Mouse (Mus musculus) embryo, embryonic 11.5 days (tissue): ENCODE results near the gene Sec1.

Experiments used
- DNase-seq: peaks from one replicate; pipeline ENCODE4 v3.0.0-alpha.2; 2012; ENCODE audit warnings: low read depth, low spot score

Gene Sec1

GRCm38 (mm10) chr7:45717918-45718297, 23.7 kb upstream of the Sec1 start, which contains the start of gene Sphk2:
Gene Sphk2, minus strand, starts transcription at chr7:45718002.
- DNase-seq = peak; percentile 99

GRCm38 (mm10) chr7:45716952-45717917, 23.0 kb upstream of the Sec1 start:
- no peak for DNase-seq

- DNase-seq = no peak
These were observed 22.3 kb upstream of the Sec1 start for GRCm38 (mm10) chr7:45716460-45716857.

- no peak for DNase-seq
These were observed 21.7 kb upstream of the Sec1 start for GRCm38 (mm10) chr7:45715741-45716459.

GRCm38 (mm10) chr7:45715090-45715708, 21.0 kb upstream of the Sec1 start, which contains the start of gene Rpl18:
Gene Rpl18, plus strand, starts transcription at chr7:45715457.
- peak; percentile 92 for DNase-seq

GRCm38 (mm10) chr7:45714630-45715089, 20.5 kb upstream of the Sec1 start:
- DNase-seq = no peak

- DNase-seq = no peak
These were observed 19.8 kb upstream of the Sec1 start for GRCm38 (mm10) chr7:45713881-45714520.

DNA sequence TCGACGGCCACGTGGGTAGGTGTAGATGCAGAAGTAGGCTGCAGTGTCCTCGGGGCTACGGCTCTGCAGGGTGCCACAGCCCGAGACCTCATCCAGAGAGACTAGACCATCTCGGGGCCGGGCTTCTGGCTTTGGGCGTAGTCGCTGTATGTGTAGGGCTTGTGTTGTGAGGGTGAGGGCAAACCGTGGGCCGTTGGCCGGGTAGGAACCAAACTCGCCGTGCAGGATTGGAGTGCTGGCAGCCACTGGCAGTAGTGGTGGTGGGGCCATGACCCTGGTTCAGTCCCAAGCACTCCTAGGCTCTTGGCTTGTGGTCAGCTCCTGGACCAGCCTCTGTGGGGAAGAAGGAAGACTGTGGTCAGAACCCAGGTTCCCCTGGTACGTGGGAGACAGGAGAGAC, 19.2 kb upstream of the Sec1 start:
- DNase-seq = no peak

- DNase-seq = no peak
These were observed 18.0 kb upstream of the Sec1 start for GRCm38 (mm10) chr7:45712022-45712757.

DNA sequence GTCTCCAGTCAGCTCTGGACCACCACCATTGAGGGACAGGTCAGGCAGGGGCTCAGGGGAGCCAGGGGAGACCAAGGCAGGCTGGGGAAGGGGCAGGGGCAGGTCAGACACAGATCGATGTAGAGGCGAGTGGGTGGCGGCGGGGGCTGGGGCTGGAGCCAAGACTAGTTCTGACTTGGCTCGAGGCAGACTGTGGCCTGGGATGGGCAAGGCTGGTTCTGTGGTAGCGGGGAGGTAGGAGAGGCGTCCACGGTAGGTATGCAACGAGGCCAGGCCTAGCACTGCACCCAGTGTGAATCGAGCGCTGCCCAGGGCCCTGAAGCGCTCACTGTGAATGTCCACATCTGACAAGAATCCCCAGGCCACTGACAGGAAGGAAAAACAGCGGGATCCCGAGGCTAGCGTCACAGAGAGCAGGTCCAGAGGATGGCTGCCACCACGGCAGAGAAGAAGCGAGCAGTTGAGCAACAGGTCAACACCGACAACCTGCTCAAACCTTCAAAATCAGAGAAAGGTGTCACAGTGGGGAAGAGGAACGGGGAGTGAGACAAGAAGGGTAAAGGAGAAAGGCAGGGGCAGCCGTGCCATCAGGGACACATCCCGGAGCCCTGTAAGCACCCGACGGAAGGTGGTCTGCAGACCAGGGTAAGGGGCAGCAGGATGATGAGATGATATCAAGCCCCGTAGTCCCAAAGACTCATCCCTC, 17.3 kb upstream of the Sec1 start:
- DNase-seq = no peak

- no peak for DNase-seq
These were observed 16.4 kb upstream of the Sec1 start for GRCm38 (mm10) chr7:45710477-45711191.

DNA sequence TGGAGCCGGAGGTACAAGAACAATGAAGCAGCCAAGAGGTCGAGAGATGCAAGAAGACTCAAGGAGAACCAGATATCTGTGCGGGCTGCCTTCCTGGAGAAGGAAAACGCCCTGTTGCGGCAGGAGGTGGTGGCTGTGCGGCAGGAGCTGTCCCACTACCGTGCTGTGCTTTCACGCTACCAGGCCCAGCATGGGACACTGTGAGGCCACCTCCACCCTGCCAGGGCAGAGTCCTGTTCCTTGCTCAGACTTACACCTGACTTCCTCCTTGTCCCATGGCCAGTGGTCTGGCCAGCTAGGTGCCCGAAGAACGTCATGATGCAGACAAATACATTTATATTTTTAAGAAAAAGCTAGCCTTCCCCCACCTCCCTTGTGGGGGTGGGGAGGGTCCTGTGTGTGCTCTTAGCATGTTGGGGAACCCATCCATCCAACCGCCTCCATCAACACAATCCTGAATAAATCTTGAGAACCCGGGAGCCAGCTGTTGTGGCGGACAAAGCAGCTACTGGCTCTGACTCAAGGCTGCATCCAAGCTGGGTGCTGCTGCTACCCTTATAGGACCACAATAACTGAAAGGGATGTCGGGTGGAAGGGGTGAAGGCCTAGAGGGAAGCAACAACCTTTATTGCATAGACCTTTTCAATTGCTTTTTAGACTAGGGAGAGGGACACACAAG, 15.6 kb upstream of the Sec1 start:
- no peak for DNase-seq

DNA sequence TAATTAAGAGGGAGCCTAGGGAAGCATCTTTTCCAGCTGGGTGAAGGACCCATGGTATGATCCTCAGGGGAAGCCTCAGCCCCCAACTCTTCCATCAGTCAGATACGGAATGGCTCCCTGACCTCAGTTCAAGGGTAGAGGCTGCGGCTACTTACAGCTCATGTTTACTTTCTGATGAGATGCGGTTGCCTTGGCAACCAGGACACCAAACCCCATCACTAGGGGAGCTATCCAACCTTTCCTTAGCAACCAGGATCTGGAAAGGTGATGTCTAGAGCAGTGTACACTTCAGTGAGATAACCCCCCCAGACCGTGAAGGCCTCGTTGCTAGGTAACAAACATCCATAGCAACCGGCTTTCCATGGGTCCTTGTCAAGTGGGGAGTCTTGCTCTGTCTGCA, 14.8 kb upstream of the Sec1 start:
- DNase-seq = no peak

DNA sequence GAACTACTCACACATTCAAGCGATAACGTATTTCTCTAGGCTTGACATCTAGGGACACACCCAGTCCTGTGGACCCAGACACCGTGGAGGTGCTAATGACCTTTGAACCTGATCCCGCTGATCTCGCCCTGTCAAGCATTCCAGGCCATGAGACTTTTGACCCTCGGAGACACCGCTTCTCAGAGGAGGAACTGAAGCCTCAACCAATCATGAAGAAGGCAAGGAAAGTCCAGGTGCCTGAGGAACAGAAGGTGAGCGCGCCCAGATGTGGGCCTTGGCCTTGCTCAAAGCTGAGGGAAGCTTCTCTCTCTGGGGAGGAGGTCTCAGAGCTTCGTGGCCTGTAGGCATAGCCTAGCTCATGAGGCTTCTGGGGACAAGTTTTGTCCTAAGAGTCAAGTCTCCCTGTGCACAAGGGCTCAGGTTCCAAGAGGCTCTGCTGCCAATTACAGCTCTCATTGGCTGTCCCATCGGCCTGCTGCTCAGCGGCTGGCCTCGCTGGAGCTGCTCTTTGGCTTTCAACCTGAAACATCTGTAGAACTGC, 14.1 kb upstream of the Sec1 start:
- DNase-seq = no peak

- DNase-seq = peak; percentile 89
These were observed 13.3 kb upstream of the Sec1 start for GRCm38 (mm10) chr7:45707375-45707967.

- DNase-seq = no peak
These were observed 12.6 kb upstream of the Sec1 start for GRCm38 (mm10) chr7:45706721-45707241.

DNA sequence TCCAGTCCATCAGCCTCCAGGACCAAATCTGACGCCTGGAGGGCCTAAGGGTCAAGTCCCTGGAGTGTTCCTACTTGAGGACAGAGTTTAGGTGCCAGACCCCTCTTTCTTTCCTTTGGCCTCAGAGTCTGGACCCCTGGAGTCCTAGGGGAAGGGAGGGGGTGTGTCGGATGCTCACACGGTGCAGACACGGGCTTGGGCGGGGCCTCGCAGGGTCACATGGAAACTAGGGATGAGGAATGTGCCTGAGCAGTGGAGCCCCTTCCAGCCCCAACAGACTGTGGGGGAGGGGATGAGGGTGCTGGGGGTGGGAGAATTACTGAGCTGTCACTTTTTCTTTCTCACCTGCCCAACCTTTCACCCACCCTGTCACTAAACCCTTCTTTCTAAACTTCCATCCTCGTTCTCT, 11.7 kb upstream of the Sec1 start:
- DNase-seq = no peak

DNA sequence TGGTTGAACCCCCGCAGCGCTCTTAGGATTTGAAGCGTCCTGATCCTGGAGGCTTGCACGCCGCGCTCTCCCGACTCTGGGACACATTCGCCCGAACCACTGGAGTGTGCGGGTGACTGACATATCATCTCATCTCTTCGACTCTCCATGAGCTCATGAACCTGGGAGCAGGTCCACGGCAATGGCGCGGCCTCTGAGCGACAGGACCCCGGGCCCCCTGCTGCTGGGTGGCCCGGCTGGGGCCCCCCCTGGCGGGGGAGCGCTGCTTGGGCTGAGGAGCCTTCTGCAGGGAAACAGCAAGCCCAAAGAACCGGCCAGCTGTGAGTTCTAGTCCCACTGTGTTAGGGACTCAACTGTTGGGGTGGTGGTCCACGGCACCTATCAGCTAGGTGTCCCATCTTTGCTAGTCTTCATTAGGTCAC, 11.3 kb upstream of the Sec1 start:
- DNase-seq = no peak
